Mouse (Mus musculus): ENCODE data around the gene Tctn3. TPM values are rescaled to one million over a fixed set of nuclear protein-coding genes. Genes with fewer than 3 reads are reported as not detected.

The Tctn3 gene
- polyA plus RNA-seq, 1 experiment, result 16.4 TPM

DNA sequence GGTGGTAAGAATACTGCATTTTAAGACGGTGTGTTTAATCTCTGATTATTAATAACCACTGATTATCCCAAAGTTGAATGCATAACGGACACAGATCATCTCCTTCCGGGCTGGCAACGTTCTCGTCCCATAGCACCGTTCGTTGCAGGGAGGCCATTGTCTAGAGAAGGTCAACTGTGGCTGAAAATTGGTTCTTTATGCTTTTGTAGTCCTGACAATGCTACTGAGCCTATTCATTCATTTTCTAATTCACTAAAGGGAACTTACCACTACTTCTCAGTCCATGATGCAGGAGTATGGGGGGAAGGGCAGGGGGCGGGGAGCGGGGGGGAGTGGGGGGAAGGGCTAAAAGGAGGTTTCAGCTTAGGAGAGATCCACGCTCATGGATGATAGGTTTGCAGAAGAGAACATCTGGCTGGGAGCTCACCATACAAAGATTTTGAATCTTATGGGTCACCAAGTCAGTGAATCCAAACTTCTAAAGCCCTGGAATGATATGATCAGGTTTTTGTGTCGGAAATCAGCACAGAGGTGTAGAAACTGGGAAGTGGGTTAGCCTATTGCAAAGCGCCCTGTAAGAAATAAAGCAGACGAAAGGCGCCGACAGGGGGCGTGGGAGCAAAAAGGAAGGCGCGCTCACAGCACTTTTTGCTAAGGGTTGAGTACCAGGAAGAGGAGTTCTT, 23.0 kb downstream of the Tctn3 start:
- Histone ChIP-seq H3K27me3 (ENCODE audit: control insufficient read depth, insufficient read depth, low read length) (no peaks in the 10 kb centered on the region), H3K4me3 (replicated peaks; ENCODE audit: insufficient read depth, low read depth, low read length) (peak overlapping the region; percentile 84), H3K4me1 (ENCODE audit: control insufficient read depth, insufficient read depth, low read length) (no peaks in the 10 kb centered on the region), H3K27ac (ENCODE audit: insufficient read depth, low read length) (no peak overlapping the region)
- peak; percentile 76 to 83 for DNase-seq
- TF ChIP-seq CTCF (IDR thresholded peaks at IDR 0.05; ENCODE audit: borderline replicate concordance, insufficient read depth, low read depth, low read length), result peak; percentile 57; the same call in 1 of the 2 replicates
- no peak for TF ChIP-seq POLR2A (IDR thresholded peaks at IDR 0.05; ENCODE audit: borderline replicate concordance, insufficient read depth, low read length)
- 2% methylated on average over 18 of the region's 18 CpGs for WGBS

DNA sequence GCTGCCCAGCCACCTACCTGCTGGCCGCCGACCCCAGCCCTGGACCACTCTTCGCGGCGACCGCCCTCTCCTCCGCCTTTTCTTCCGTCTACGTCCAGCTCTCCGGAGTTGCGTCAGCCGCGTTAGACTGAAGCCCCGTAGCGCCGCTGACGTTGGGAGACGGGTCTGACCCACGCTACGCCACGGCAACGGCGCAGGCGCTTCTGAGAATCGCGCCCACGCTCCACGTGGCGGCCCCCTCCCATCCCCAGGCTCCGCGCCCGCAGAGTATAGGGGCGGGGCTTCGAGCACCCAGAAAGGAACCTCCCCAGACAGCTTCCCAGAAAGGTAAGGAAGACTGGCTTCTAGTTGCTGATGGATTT, 23.8 kb downstream of the Tctn3 start, which contains the start of gene Aldh18a1:
TSS of gene Aldh18a1 (minus strand) at position 171 of the 362 bp plus-strand sequence.
- Histone ChIP-seq H3K4me3 (replicated peaks; ENCODE audit: insufficient read depth, low read depth, low read length) (peak within 1 kb of the TSS; percentile 84), H3K27me3 (ENCODE audit: control insufficient read depth, insufficient read depth, low read length) (no peaks in the 10 kb centered on the region), H3K4me1 (ENCODE audit: control insufficient read depth, insufficient read depth, low read length) (no peaks in the 10 kb centered on the region), H3K27ac (ENCODE audit: insufficient read depth, low read length) (no peak within 1 kb of the TSS)
- DNase-seq, result peak; percentile 92 to 96
- TF ChIP-seq CTCF (IDR thresholded peaks at IDR 0.05; ENCODE audit: borderline replicate concordance, insufficient read depth, low read depth, low read length) (no peak), POLR2A (IDR thresholded peaks at IDR 0.05; ENCODE audit: borderline replicate concordance, insufficient read depth, low read length) (0 out of 2 replicates have a peak, but pooled peaks have one; percentile 17)
- WGBS, result under 1% methylated on average over 34 of the region's 34 CpGs

DNA sequence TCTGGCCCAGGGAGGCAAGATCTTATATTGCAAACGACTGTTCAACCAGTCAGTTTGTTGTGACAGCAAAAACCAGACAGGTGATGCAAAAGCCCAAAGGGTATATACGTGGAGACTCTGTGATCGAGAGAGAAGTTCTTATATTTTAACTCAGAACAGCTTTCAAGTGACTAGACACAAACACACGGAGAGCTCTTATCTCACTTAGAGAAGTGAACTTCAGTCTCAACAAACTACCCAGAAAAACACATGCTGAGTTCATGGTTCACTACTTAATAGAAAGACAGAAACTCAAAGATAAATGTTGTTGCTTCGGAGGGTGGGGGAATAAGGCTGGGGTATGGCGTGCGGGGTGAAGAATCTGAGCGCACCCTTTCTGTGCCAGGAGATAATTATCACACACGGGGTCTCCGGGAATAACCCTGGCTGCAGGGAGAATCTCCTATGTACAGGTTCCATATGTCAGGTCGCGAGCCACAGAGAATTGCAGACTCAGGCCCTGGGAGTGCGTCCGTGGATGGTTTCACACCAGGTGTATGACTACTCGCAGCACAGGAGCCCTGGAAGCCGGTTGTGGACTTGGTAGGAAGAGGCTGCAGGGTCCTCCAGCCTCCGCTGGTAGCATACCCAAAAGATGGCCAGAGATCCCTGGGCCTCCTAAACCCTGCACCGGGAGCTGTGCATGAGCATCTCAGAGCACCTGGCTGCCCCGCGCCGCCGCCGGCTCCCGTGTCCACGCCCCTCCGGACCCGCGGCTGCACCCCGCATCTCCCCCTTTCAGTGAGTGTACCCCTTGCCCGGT, 24.3 kb downstream of the Tctn3 start:
- no peak for TF ChIP-seq CTCF (IDR thresholded peaks at IDR 0.05; ENCODE audit: borderline replicate concordance, insufficient read depth, low read depth, low read length)
- no peak for TF ChIP-seq POLR2A (IDR thresholded peaks at IDR 0.05; ENCODE audit: borderline replicate concordance, insufficient read depth, low read length)
- H3K4me3 ChIP-seq (replicated peaks; ENCODE audit: insufficient read depth, low read depth, low read length), result peak overlapping the region; percentile 84
- no peak overlapping the region for H3K27ac ChIP-seq (ENCODE audit: insufficient read depth, low read length)
- no peaks in the 10 kb centered on the region for H3K27me3 ChIP-seq (ENCODE audit: control insufficient read depth, insufficient read depth, low read length)
- no peak for DNase-seq
- H3K4me1 ChIP-seq (ENCODE audit: control insufficient read depth, insufficient read depth, low read length), result no peaks in the 10 kb centered on the region
- 3% methylated on average over 30 of the region's 30 CpGs for WGBS

DNA sequence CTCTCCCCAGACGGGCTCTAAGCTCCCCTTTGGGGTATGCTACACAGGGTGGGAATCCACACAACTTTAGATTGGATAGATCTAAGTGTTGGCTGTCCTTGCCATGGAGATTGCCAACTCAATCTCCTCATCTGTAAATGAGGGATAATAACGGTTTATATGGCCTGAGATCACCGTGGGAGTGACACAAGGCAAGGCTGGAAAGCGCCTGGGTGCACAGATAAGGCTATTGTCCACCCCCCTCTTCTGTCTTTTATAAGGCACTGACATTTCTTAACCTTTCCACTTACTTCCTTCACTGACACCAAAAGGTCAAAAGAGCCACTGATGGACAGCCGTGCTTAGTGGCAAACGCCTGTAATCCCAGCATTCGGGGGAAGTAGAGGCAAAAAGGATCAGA, 25.1 kb downstream of the Tctn3 start:
- Histone ChIP-seq H3K4me3 (replicated peaks; ENCODE audit: insufficient read depth, low read depth, low read length) (no peak overlapping the region), H3K27ac (ENCODE audit: insufficient read depth, low read length) (no peak overlapping the region), H3K4me1 (ENCODE audit: control insufficient read depth, insufficient read depth, low read length) (no peaks in the 10 kb centered on the region), H3K27me3 (ENCODE audit: control insufficient read depth, insufficient read depth, low read length) (no peaks in the 10 kb centered on the region)
- TF ChIP-seq CTCF (IDR thresholded peaks at IDR 0.05; ENCODE audit: borderline replicate concordance, insufficient read depth, low read depth, low read length) (no peak), POLR2A (IDR thresholded peaks at IDR 0.05; ENCODE audit: borderline replicate concordance, insufficient read depth, low read length) (no peak)
- no peak for DNase-seq
- 74% methylated on average over 7 of the region's 7 CpGs for WGBS

DNA sequence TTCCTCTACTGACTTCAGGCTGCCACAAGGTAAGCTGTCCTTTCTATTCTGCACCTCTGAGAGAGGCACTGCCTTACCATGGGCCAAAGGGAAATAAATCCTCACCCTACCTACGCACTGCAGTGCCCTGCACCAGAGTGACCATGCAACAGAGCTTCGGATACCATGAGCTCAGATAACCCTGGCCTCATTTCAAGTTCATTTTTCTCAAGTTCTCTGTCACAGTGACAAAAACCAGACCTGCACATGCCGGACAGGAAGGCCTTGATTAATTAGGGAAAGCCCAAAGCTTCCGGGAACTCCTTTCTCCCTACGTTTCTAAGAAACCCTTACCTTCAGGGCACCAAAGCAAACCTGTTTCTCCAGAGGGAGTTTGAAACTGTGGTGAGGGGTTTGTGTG, 30.4 kb downstream of the Tctn3 start:
- Histone ChIP-seq H3K4me1 (ENCODE audit: control insufficient read depth, insufficient read depth, low read length) (peaks cover 9% of the 10 kb centered on the region), H3K27me3 (ENCODE audit: control insufficient read depth, insufficient read depth, low read length) (no peaks in the 10 kb centered on the region), H3K27ac (ENCODE audit: insufficient read depth, low read length) (no peak overlapping the region), H3K4me3 (replicated peaks; ENCODE audit: insufficient read depth, low read depth, low read length) (no peak overlapping the region)
- WGBS, result 86% methylated on average over 5 of the region's 5 CpGs
- no peak for TF ChIP-seq CTCF (IDR thresholded peaks at IDR 0.05; ENCODE audit: borderline replicate concordance, insufficient read depth, low read depth, low read length)
- no peak for TF ChIP-seq POLR2A (IDR thresholded peaks at IDR 0.05; ENCODE audit: borderline replicate concordance, insufficient read depth, low read length)
- no peak for DNase-seq

DNA sequence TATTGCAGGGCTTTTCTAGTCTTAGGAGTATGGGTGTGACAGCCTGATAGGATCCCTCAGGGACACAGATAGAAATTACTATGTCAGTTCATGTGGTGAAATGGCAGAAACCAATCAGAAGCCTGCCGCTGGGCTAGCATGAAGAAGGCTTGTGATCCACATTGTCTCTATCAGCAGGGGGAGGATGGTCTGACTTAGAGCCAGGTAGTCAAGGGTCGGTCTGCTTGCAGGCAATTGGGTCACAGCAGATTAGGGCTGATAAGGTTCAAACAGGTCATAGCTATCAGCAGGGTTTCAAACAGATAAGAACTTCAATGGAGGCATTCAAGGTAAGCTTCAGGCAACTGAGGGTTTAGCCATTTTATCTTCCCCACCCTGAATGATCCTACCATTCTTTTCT, 31.1 kb downstream of the Tctn3 start:
- H3K27me3 ChIP-seq (ENCODE audit: control insufficient read depth, insufficient read depth, low read length), result no peaks in the 10 kb centered on the region
- no peak overlapping the region for H3K27ac ChIP-seq (ENCODE audit: insufficient read depth, low read length)
- peaks cover 9% of the 10 kb centered on the region for H3K4me1 ChIP-seq (ENCODE audit: control insufficient read depth, insufficient read depth, low read length)
- no peak for DNase-seq
- no peak overlapping the region for H3K4me3 ChIP-seq (replicated peaks; ENCODE audit: insufficient read depth, low read depth, low read length)
- 71% methylated on average over 2 of the region's 2 CpGs for WGBS
- no peak for TF ChIP-seq POLR2A (IDR thresholded peaks at IDR 0.05; ENCODE audit: borderline replicate concordance, insufficient read depth, low read length)
- TF ChIP-seq CTCF (IDR thresholded peaks at IDR 0.05; ENCODE audit: borderline replicate concordance, insufficient read depth, low read depth, low read length), result no peak

DNA sequence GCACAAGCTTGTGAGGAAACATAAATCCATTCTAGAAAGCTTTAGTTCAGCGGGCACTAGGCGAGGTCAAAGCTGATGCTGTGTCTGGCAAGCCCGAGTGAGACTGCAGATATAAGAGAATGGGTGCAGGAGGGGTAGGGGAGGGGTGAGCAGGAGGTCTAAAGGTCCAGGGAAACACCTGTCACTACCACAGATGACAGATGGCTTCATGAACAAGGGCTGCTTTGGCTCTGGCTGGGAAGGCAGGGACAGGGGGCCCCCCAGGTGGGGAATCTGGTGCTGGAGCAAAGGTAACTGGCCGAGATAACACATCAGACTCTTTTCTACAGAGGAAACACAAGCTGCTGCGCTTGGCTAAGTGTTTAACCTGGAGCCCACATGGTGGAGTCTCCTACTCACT, 36.6 kb downstream of the Tctn3 start:
- Histone ChIP-seq H3K27ac (ENCODE audit: insufficient read depth, low read length) (no peak overlapping the region), H3K27me3 (ENCODE audit: control insufficient read depth, insufficient read depth, low read length) (no peaks in the 10 kb centered on the region), H3K4me1 (ENCODE audit: control insufficient read depth, insufficient read depth, low read length) (peaks cover 14% of the 10 kb centered on the region), H3K4me3 (replicated peaks; ENCODE audit: insufficient read depth, low read depth, low read length) (no peak overlapping the region)
- 18% methylated on average over 5 of the region's 5 CpGs for WGBS
- no peak for TF ChIP-seq CTCF (IDR thresholded peaks at IDR 0.05; ENCODE audit: borderline replicate concordance, insufficient read depth, low read depth, low read length)
- TF ChIP-seq POLR2A (IDR thresholded peaks at IDR 0.05; ENCODE audit: borderline replicate concordance, insufficient read depth, low read length), result no peak
- peak; percentile 45 to 68 for DNase-seq

DNA sequence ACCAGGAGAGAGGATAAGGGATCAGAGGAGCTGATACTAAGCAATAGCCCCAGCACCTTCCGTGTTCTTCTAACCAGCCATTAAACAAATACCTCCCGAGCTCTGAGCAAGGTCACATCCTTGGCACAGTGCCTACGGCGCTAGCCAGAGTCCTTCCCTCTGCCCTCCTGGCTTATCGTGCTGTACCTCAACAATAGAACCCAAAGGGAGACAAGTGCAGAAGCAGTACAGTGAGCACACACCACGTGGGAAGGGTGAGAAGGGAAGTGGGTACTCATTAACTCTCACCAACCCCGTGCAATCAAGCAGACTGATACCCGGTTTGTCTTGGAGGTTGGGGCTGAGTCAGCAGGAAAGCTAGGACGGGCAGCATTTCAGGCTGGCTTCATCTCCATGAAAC, 41.3 kb downstream of the Tctn3 start:
- Histone ChIP-seq H3K27ac (ENCODE audit: insufficient read depth, low read length) (no peak overlapping the region), H3K4me3 (replicated peaks; ENCODE audit: insufficient read depth, low read depth, low read length) (no peak overlapping the region), H3K27me3 (ENCODE audit: control insufficient read depth, insufficient read depth, low read length) (no peaks in the 10 kb centered on the region), H3K4me1 (ENCODE audit: control insufficient read depth, insufficient read depth, low read length) (peaks cover 14% of the 10 kb centered on the region)
- TF ChIP-seq CTCF (IDR thresholded peaks at IDR 0.05; ENCODE audit: borderline replicate concordance, insufficient read depth, low read depth, low read length), result no peak
- no peak for TF ChIP-seq POLR2A (IDR thresholded peaks at IDR 0.05; ENCODE audit: borderline replicate concordance, insufficient read depth, low read length)
- WGBS, result 89% methylated on average over 9 of the region's 9 CpGs
- no peak for DNase-seq

All from cerebellum, adult 2 months (tissue).